Mouse (Mus musculus) bone marrow macrophage, adult 2 months (primary cell): ENCODE measurements around the gene Phkb. TPM values are rescaled to one million over a fixed set of nuclear protein-coding genes. Genes with fewer than 3 reads are reported as not detected.

Experiments
- H3K27ac ChIP-seq: 2 replicates; pipeline ENCODE4 v1.5.1; 2012; ENCODE audit warnings: low read depth, low read length; ENCODE audit not compliant: insufficient read depth
- H3K4me1 ChIP-seq: 2 replicates; pipeline ENCODE4 v1.6.1; 2012; ENCODE audit warnings: low read length; ENCODE audit not compliant: control insufficient read depth, insufficient read depth
- H3K4me3 ChIP-seq: 2 replicates; pipeline ENCODE4 v1.5.1; 2012; ENCODE audit warnings: mild to moderate bottlenecking, low read length, moderate library complexity; ENCODE audit not compliant: insufficient read depth
- CTCF ChIP-seq: IDR thresholded peaks from 2 replicates; pipeline ENCODE4 v1.5.1; 2012; ENCODE audit warnings: low read depth, mild to moderate bottlenecking, low read length, moderate library complexity
- POLR2A ChIP-seq: IDR thresholded peaks from 2 replicates; pipeline ENCODE4 v1.6.1; 2012; ENCODE audit warnings: mild to moderate bottlenecking, low read depth, low read length, borderline replicate concordance
- polyA plus RNA-seq: library from polyadenylated mRNA; stranded (reverse); fragments of >200 nt; gene quantifications from 2 replicates; pipeline ENCODE4 v1.2.4, GENCODE M21; 2012; ENCODE audit not compliant: missing spikeins, insufficient read depth, insufficient read length

The Phkb gene
- polyA plus RNA-seq, 1 experiment: 29.6 TPM

GRCm38 (mm10) chr8:86034662-86035365 is 194.1 kb downstream of the Phkb start:
- no peak overlapping the region for H3K27ac ChIP-seq
- TF ChIP-seq POLR2A: no peak
- no peak for TF ChIP-seq CTCF
- H3K4me1 ChIP-seq: no peaks in the 10 kb centered on the region
- H3K4me3 ChIP-seq: no peak overlapping the region

- H3K27ac ChIP-seq: no peak overlapping the region
- TF ChIP-seq POLR2A (no peak), CTCF (no peak)
- no peak overlapping the region for H3K4me3 ChIP-seq
- H3K4me1 ChIP-seq: no peaks in the 10 kb centered on the region
Observed at GRCm38 (mm10) chr8:86035371-86035770, 194.6 kb downstream of the Phkb start.

- TF ChIP-seq POLR2A (no peak), CTCF (no peak)
- H3K27ac ChIP-seq: no peak overlapping the region
- no peak overlapping the region for H3K4me3 ChIP-seq
- H3K4me1 ChIP-seq: no peaks in the 10 kb centered on the region
Observed at GRCm38 (mm10) chr8:86038462-86038861, 197.7 kb downstream of the Phkb start.

- Histone ChIP-seq H3K27ac (no peak overlapping the region), H3K4me3 (no peak overlapping the region), H3K4me1 (no peaks in the 10 kb centered on the region)
- TF ChIP-seq CTCF (no peak), POLR2A (no peak)
Observed at GRCm38 (mm10) chr8:86042049-86042448, 201.3 kb downstream of the Phkb start.

- Histone ChIP-seq H3K4me1 (no peaks in the 10 kb centered on the region), H3K4me3 (no peak overlapping the region), H3K27ac (no peak overlapping the region)
- no peak for TF ChIP-seq POLR2A
- TF ChIP-seq CTCF: no peak
Observed at GRCm38 (mm10) chr8:86050882-86051281, 210.1 kb downstream of the Phkb start.

GRCm38 (mm10) chr8:86052003-86052402 is 211.2 kb downstream of the Phkb start:
- no peak for TF ChIP-seq POLR2A
- TF ChIP-seq CTCF: no peak

GRCm38 (mm10) chr8:86058618-86059017 is 217.9 kb downstream of the Phkb start:
- Histone ChIP-seq H3K27ac (no peak overlapping the region), H3K4me3 (no peak overlapping the region), H3K4me1 (peaks cover 3% of the 10 kb centered on the region)
- TF ChIP-seq CTCF: no peak
- TF ChIP-seq POLR2A: no peak

More at GRCm38 (mm10) chr8:86052003-86052402, 211.2 kb downstream of the Phkb start:
- Histone ChIP-seq H3K4me1 (no peaks in the 10 kb centered on the region), H3K27ac (no peak overlapping the region), H3K4me3 (no peak overlapping the region)

GRCm38 (mm10) chr8:86059130-86059529 is 218.4 kb downstream of the Phkb start:
- TF ChIP-seq CTCF (no peak), POLR2A (no peak)
- H3K27ac ChIP-seq: no peak overlapping the region

GRCm38 (mm10) chr8:86063411-86063810 is 222.7 kb downstream of the Phkb start:
- peaks cover 3% of the 10 kb centered on the region for H3K4me1 ChIP-seq
- no peak overlapping the region for H3K27ac ChIP-seq
- TF ChIP-seq POLR2A (no peak), CTCF (no peak)
- H3K4me3 ChIP-seq: no peak overlapping the region

More at GRCm38 (mm10) chr8:86059130-86059529, 218.4 kb downstream of the Phkb start:
- peaks cover 3% of the 10 kb centered on the region for H3K4me1 ChIP-seq
- H3K4me3 ChIP-seq: no peak overlapping the region

GRCm38 (mm10) chr8:86079433-86079832 is 238.7 kb downstream of the Phkb start:
- no peak overlapping the region for H3K4me3 ChIP-seq
- TF ChIP-seq POLR2A (no peak), CTCF (no peak)
- no peak overlapping the region for H3K27ac ChIP-seq
- H3K4me1 ChIP-seq: no peaks in the 10 kb centered on the region

- TF ChIP-seq CTCF (no peak), POLR2A (no peak)
- Histone ChIP-seq H3K4me3 (no peak overlapping the region), H3K27ac (no peak overlapping the region), H3K4me1 (no peaks in the 10 kb centered on the region)
Observed at GRCm38 (mm10) chr8:86083346-86083745, 242.6 kb downstream of the Phkb start.

- Histone ChIP-seq H3K4me3 (no peak overlapping the region), H3K27ac (no peak overlapping the region), H3K4me1 (no peaks in the 10 kb centered on the region)
- TF ChIP-seq CTCF (no peak), POLR2A (no peak)
Observed at GRCm38 (mm10) chr8:86086791-86087190, 246.0 kb downstream of the Phkb start.
